Mouse (Mus musculus): ENCODE measurements around the gene Gm49321. TPM values are rescaled to one million over a fixed set of nuclear protein-coding genes. Genes with fewer than 3 reads are reported as not detected.

Gene Gm49321
- total RNA-seq (2022) = 10 to 100 TPM in 2 of 4 experiments, 1 to 10 TPM in 2; 7.0 to 10.7 (median 9.8) TPM

- DNase-seq = no peak
Observed at GRCm38 (mm10) chr12:73937353-73937752, at the start of gene Gm49321. Gene Gm49321 (plus strand): TSS chr12:73937653.

- DNase-seq = no peak
Observed at GRCm38 (mm10) chr12:73888003-73888783, 49.3 kb upstream of the Gm49321 start.

GRCm38 (mm10) chr12:73889571-73889970 lies 47.9 kb upstream of the Gm49321 start:
- no peak for DNase-seq

GRCm38 (mm10) chr12:73890086-73890485 lies 47.4 kb upstream of the Gm49321 start:
- no peak for DNase-seq

GRCm38 (mm10) chr12:73892616-73893015 lies 44.8 kb upstream of the Gm49321 start:
- no peak for DNase-seq

- DNase-seq = peak; percentile 32
Observed at GRCm38 (mm10) chr12:73894838-73895237, 42.6 kb upstream of the Gm49321 start.

- DNase-seq = no peak
Observed at GRCm38 (mm10) chr12:73895674-73896073, 41.8 kb upstream of the Gm49321 start.

GRCm38 (mm10) chr12:73896471-73896870 lies 41.0 kb upstream of the Gm49321 start:
- no peak for DNase-seq

- DNase-seq = no peak
Observed at GRCm38 (mm10) chr12:73898281-73898680, 39.2 kb upstream of the Gm49321 start.

- no peak for DNase-seq
Observed at GRCm38 (mm10) chr12:73904133-73904934, 33.1 kb upstream of the Gm49321 start.

GRCm38 (mm10) chr12:73905041-73905440 lies 32.4 kb upstream of the Gm49321 start:
- DNase-seq = no peak

GRCm38 (mm10) chr12:73905555-73905954 lies 31.9 kb upstream of the Gm49321 start:
- DNase-seq = no peak

GRCm38 (mm10) chr12:73907079-73907672 lies 30.3 kb upstream of the Gm49321 start:
- no peak for DNase-seq

GRCm38 (mm10) chr12:73907673-73908150 lies 29.7 kb upstream of the Gm49321 start:
- DNase-seq = peak; percentile 98

GRCm38 (mm10) chr12:73908274-73909012 lies 29.0 kb upstream of the Gm49321 start:
- peak; percentile 44 for DNase-seq

- no peak for DNase-seq
Observed at GRCm38 (mm10) chr12:73909013-73909575, 28.4 kb upstream of the Gm49321 start.

GRCm38 (mm10) chr12:73918479-73918878 lies 19.0 kb upstream of the Gm49321 start:
- DNase-seq = no peak

- DNase-seq = no peak
Observed at GRCm38 (mm10) chr12:73930266-73930665, 7.2 kb upstream of the Gm49321 start.

- no peak for DNase-seq
Observed at GRCm38 (mm10) chr12:73931274-73931673, 6.2 kb upstream of the Gm49321 start.

- no peak for DNase-seq
Observed at GRCm38 (mm10) chr12:73934528-73934927, 2.9 kb upstream of the Gm49321 start.

- no peak for DNase-seq
Observed at GRCm38 (mm10) chr12:73939542-73939941, 2.1 kb downstream of the Gm49321 start.

- no peak for DNase-seq
Observed at GRCm38 (mm10) chr12:73948415-73948814, 11.0 kb downstream of the Gm49321 start.

Data from adrenal gland, adult 8-10 months (tissue).